Mouse (Mus musculus) forelimb bud, embryonic 11.5 days (tissue): ENCODE data around the gene Gpatch3.

Experiments used
- DNase-seq: peaks from one replicate; pipeline ENCODE4 v3.0.0-alpha.2; 2012; ENCODE audit warnings: low read depth, low spot score

Gene Gpatch3

DNA sequence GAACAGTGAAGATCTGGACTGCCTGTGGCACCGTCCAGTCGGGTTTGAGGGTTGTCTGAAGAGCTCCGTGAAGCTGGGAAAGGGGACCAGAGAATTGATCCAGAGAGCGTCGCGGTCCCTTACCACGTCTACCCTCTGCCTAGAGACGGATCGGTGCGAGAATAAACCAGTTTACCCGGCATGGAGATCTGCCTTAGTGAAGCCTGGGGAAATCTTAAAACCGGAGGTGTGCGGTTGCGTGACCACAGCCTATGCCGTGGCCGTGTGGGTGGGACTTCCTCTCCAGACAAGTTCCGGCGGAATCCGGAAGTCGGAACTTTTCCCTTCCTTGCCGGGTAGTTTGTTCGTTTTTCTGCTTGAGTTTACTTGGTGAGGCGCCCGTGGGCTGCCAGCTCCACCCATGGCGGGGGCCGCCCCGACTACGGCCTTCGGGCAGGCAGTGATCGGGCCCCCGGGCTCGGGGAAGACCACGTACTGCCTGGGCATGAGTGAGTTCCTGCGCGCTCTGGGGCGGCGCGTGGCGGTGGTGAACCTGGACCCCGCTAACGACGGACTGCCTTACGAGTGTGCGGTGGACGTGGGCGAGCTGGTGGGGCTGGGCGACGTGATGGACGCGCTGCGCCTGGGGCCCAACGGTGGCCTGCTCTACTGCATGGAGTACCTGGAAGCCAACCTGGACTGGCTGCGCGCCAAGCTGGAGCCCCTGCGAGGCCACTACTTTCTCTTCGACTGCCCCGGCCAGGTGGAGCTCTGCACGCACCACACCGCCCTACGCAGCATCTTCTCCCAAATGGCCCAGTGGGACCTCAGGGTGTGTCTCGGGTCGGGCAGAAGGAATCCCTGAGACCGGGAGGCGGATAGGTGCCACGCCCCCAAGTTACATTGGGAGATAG lies 9.8 kb downstream of the Gpatch3 start, which contains the start of gene Gpn2:
Gene Gpn2 (plus strand): TSS at position 304 of the 893 bp plus-strand sequence.
- peak; percentile 78 for DNase-seq

GRCm38 (mm10) chr4:133592570-133592969 lies 18.0 kb downstream of the Gpatch3 start:
- DNase-seq = peak; percentile 62

GRCm38 (mm10) chr4:133595538-133595937 lies 21.0 kb downstream of the Gpatch3 start:
- no peak for DNase-seq

DNA sequence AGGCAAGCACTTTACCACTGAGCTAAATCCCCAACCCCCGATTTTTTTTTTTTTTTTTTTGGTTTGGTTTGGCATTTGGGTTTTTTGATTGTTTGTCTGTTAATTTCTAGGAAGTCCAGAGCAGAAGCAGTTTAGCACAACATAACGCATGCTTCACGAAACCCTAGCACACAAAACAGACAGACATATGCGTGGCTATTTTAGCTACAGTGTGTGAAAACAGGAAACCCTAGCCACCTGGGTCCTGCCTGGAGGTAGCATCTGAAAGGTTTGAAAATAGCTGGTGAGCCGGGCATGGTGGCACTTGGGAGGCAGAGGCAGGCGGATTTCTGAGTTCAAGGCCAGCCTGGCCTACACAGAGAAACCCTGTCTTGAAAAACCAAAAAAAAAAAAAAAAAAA lies 21.5 kb downstream of the Gpatch3 start:
- DNase-seq = no peak

DNA sequence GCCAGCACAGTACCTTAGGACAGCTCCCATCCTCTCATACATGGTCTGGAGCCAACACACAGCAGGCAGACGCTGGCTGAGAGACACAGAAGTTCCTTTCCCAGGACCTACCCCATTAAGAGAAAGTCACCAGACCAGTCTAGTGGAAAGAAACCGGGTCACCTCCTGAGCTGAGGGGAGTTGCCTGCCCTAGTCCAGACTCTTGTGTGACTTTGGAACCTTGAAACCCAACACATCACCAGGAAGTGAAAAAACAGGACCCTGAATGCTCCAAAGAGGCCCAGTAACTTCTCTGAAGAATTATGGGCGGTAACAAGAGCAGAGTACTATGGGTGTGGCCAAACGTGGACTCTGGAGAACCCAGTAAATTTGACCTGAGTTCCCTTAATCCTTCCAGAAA lies 24.1 kb downstream of the Gpatch3 start:
- no peak for DNase-seq

DNA sequence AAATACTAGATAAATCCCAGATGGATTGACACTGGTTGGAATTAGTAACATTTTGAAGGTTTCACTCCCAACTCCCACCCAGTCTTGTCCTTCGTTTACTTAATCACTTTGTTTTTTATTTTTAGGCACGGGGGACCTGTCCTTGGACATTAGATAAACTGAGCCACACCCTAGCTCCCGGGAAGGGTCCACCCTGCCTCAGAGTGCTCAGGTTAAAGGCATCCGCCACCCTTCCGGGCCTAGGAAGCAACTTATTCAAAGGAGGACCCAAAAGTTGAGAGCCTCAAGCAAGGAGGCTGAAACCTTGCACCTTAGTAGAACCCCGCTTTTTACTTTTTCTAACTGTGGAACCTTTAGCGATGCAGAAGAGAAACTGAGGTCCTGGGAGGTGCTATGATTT lies 24.6 kb downstream of the Gpatch3 start:
- DNase-seq = no peak

- DNase-seq = peak; percentile 80
Measured at GRCm38 (mm10) chr4:133599571-133600073, 25.1 kb downstream of the Gpatch3 start.

DNA sequence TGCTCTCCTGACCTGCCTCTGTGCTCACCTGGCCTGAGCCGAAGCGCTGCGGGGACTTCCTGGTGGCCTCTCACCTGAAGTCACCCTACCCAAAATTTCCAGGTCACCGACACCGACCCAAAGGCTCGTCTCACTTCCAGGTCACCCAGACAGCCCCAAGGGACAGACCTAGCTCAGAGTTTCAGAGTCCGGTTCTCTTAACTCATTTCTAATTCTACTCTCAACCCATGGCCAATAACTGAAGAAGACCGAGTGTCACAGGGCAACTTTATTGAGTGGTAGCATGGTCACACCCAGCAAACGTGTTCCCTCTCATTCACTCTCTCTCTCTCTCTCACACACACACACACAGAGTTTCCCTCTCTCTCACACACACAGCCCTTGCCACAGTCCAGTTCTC lies 25.8 kb downstream of the Gpatch3 start:
- DNase-seq = no peak

- DNase-seq = peak; percentile 51
Measured at GRCm38 (mm10) chr4:133601721-133602218, 27.2 kb downstream of the Gpatch3 start, which contains the start of gene Sfn. Gene Sfn (minus strand): TSS chr4:133602168.

GRCm38 (mm10) chr4:133603056-133603455 lies 28.5 kb downstream of the Gpatch3 start:
- DNase-seq = no peak

DNA sequence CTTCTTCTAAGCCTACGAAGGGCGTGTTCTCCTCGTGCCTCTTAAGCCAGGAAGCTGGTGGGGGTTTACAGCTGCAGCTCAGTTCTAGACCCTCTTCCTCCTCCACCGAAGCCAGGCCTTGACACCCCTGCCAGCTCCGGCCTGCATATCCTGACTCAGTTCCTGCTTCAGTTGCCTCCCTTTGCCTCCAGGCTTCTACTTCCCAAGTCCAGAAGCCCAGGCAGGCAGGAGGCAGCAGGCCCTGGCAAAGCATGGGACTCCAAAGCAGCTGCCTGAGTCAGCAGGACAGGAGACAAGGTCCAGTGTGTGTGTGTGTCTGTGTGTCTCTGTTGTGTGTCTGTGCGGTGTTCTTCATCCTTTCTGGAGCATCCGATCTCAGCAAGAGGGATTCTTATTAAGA lies 29.6 kb downstream of the Gpatch3 start:
- no peak for DNase-seq

DNA sequence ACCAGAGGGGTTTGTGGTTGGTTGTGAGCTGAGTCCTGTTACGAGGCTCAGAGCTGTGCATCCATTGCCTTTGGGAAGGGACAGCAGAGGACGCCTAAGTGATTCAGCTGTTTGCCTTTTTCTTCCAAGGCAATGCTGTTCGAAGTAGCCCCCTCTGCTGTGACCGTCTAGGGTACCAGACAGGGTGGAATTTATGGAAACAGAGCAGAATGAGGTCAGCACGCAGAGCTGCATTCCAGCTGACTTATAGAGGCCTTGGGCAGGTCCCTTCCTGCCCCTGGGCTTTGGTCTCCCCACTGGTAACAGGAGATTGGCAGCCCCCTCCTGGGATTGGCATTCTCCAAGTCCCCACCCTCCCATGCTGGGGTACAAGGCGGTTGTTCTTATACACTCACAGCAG lies 30.3 kb downstream of the Gpatch3 start:
- no peak for DNase-seq

DNA sequence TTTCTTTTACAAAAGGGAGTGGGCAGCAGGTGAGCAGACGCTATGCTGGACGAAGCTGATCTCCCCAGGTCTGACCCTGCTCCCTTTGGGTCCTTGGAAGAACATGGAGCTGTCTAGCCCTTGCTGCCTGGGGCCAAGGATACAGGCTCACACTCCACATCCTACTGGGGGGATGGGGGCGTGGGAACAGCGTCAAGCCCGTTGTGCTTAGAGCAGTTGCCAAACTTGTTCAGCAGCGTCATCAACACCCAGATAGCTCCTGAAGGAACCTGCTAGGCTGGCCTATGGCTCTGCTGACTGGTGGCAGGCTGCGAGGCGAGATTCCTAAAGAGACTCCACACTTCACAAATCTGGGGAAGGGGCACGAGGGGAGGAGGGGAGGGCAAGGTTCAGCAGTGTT lies 30.8 kb downstream of the Gpatch3 start:
- DNase-seq = no peak

- DNase-seq = no peak
Measured at GRCm38 (mm10) chr4:133607284-133607683, 32.7 kb downstream of the Gpatch3 start.

- DNase-seq = peak; percentile 61
Measured at GRCm38 (mm10) chr4:133609719-133610118, 35.2 kb downstream of the Gpatch3 start.

DNA sequence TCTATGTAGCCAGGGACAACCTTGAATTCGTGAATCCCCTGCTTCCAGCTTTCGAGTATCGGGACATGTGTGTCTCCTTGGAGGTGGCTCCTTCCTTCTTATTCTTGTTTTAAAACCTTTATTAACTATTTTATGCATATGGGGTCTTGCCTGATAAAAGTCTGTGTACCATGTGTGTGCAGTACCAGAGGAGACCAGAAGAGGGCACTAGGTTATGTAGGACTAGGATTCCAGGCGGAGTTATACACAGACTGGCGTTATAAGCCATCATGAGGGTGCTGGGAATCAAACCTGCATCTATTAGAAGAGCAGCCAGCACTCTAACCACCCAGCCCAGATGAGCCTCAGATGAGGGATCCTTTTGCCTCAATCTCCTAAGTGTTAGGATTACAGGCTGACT lies 37.3 kb downstream of the Gpatch3 start:
- no peak for DNase-seq

GRCm38 (mm10) chr4:133612416-133612815 lies 37.9 kb downstream of the Gpatch3 start:
- DNase-seq = no peak

DNA sequence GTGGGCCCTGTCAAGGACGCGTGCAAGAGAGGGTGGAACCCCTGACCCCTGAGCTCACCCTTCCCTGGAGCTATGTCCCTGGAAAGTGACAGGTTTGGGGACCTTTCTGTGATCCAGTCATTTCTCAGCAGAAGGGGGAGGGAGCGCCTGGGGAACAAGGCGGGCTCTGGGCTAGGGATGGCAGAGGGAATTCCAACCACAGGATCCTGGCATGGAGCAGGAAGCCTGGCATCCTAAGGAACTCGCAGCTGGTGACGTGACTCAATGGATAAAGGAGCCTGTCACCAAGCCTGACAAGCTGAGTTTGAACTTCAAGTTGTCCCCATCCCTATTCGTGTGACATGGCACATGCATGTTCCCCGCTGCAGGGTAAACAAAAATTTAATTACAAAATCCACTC lies 38.5 kb downstream of the Gpatch3 start:
- DNase-seq = no peak

GRCm38 (mm10) chr4:133613867-133614266 lies 39.3 kb downstream of the Gpatch3 start:
- no peak for DNase-seq

- DNase-seq = no peak
Measured at GRCm38 (mm10) chr4:133614274-133614761, 39.8 kb downstream of the Gpatch3 start.

- DNase-seq = no peak
Measured at GRCm38 (mm10) chr4:133615416-133615815, 40.9 kb downstream of the Gpatch3 start.

GRCm38 (mm10) chr4:133617936-133618335 lies 43.4 kb downstream of the Gpatch3 start:
- no peak for DNase-seq
